Mouse (Mus musculus) liver, embryonic 16.5 days (tissue): ENCODE results near the gene Arhgef19. TPM values are rescaled to one million over a fixed set of nuclear protein-coding genes. Genes with fewer than 3 reads are reported as not detected.

ENCODE experiments used
- ATAC-seq: fragments of 200-750 bp; cut with Nextera tagmentation; 2 replicates; pipeline ENCODE4 v1.8.0; 2017; ENCODE audit warnings: low read depth, mild to moderate bottlenecking, moderate number of reproducible peaks, moderate library complexity
- H3K27ac ChIP-seq: fragments of 300-500 bp; sonication (generic); 2 replicates; pipeline ENCODE4 v1.5.1; 2014; ENCODE audit warnings: mild to moderate bottlenecking, low read length
- H3K27me3 ChIP-seq: fragments of 300-500 bp; sonication (generic); 2 replicates; pipeline ENCODE4 v1.6.1; 2014; ENCODE audit warnings: low read depth, low read length, mixed read lengths; ENCODE audit not compliant: control insufficient read depth, insufficient read depth
- H3K36me3 ChIP-seq: fragments of 300-500 bp; sonication (generic); 2 replicates; pipeline ENCODE4 v1.6.1; 2014; ENCODE audit warnings: mild to moderate bottlenecking; ENCODE audit not compliant: control insufficient read depth, insufficient read depth
- H3K4me1 ChIP-seq: fragments of 300-500 bp; sonication (generic); 2 replicates; pipeline ENCODE4 v1.6.1; 2014; ENCODE audit warnings: low read depth, low read length, mixed read lengths; ENCODE audit not compliant: control insufficient read depth
- H3K4me2 ChIP-seq: fragments of 300-500 bp; sonication (generic); 2 replicates; pipeline ENCODE4 v1.6.1; 2014; ENCODE audit warnings: low read depth, low read length, mixed read lengths
- H3K4me3 ChIP-seq: fragments of 300-500 bp; sonication (generic); 2 replicates; pipeline ENCODE4 v1.5.1; 2014; ENCODE audit warnings: low read depth, mild to moderate bottlenecking, low read length
- H3K9ac ChIP-seq: fragments of 300-500 bp; sonication (generic); 2 replicates; pipeline ENCODE4 v1.6.1; 2014; ENCODE audit warnings: low read depth, low read length
- H3K9me3 ChIP-seq: fragments of 300-500 bp; sonication (generic); replicated peaks from 2 replicates; pipeline ENCODE4 v1.6.1; 2016; ENCODE audit warnings: low read length; ENCODE audit not compliant: control insufficient read depth
- WGBS: fragments of 180-500 bp; shearing (Covaris S2); extraction: QIAGEN DNeasy Blood & Tissue Kit; methylation state at CpG from one replicate; pipeline ENCODE4 v1.1.7; 2014; ENCODE audit not compliant: insufficient replicate concordance; 5-methylcytosine and 5-hydroxymethylcytosine counted together
- polyA plus RNA-seq: library from polyadenylated mRNA; unstranded; fragments of >200 nt; fragmentation: Nextera tagmentation; extraction: Ambion mirVana; gene quantifications from 2 replicates; pipeline ENCODE4 v1.2.1, GENCODE M21; 2015

Arhgef19 gene
- polyA plus RNA-seq, 1 experiment from 2014 or later: 1.3 TPM

DNA sequence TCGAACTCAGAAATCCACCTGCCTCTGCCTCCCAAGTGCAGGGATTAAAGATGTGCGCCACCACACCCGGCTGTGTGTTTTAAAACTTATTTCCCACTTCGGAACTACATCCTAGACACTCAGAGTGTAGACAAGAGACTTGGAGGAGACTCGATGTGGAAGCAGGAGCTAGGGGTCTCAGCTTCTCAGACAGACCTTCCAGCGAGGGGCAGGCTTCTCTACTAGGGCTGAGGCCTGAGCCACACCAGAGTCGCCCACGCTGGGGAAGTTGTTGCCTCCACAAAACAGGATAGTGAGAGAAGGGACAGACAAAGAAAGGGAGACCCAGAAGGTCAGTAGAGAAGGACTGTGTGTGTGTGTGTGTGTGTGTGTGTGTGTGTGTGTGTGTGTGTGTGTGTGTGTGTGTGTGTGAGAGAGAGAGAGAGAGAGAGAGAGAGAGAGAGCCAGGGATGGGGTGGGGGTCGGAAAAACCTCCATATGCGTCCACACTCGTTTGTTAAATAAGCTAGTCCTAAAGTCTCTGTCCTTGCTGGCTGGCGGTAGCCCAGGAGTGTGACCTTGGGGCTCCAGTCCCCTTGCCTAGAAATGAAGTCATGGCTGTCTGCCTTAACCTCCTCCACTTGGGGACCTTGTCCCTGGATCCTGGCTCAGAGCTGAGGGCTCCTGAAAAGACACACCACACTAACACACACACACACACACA is 44.0 kb downstream of the Arhgef19 start:
- no peak overlapping the region for H3K4me3 ChIP-seq
- no peak overlapping the region for H3K4me2 ChIP-seq
- no peaks in the 10 kb centered on the region for H3K36me3 ChIP-seq
- peaks cover 20% of the 10 kb centered on the region for H3K27me3 ChIP-seq
- H3K9ac ChIP-seq: no peak overlapping the region
- H3K27ac ChIP-seq: no peak overlapping the region
- H3K4me1 ChIP-seq: peaks cover 19% of the 10 kb centered on the region
- H3K9me3 ChIP-seq: no peaks in the 10 kb centered on the region
- 44% methylated on average over 12 of the region's 12 CpGs for WGBS
- ATAC-seq: no peak

DNA sequence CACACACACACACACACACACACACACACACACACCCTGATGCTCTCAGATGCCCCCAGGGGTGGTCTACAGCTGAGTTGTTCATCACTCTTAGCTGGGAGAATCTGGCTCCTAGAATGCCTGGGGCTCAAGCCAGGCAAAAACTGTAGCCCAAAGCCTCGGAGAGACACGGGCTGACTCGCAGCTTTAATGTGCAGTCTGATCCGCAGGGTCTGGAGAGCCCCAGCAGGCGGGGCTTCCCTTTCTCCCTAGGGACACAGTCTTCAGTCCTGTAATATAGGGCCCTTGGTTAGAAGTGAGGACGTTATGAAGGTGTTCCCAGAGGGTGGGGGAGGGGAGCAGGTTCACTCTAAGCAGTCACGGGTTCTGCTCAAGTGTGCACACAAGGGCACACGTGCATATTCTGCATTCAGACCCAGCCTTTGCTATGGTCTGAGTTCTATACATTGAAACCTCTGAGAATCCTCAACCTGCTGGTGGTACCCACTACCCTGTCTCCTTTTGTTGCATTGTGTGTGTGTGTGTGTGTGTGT is 44.6 kb downstream of the Arhgef19 start:
- H3K27ac ChIP-seq: no peak overlapping the region
- no peak for ATAC-seq
- H3K9me3 ChIP-seq: no peaks in the 10 kb centered on the region
- WGBS: 40% methylated on average over 8 of the region's 8 CpGs
- no peak overlapping the region for H3K9ac ChIP-seq
- H3K4me3 ChIP-seq: no peak overlapping the region
- peaks cover 18% of the 10 kb centered on the region for H3K4me1 ChIP-seq
- H3K36me3 ChIP-seq: no peaks in the 10 kb centered on the region
- no peak overlapping the region for H3K4me2 ChIP-seq
- peaks cover 23% of the 10 kb centered on the region for H3K27me3 ChIP-seq

DNA sequence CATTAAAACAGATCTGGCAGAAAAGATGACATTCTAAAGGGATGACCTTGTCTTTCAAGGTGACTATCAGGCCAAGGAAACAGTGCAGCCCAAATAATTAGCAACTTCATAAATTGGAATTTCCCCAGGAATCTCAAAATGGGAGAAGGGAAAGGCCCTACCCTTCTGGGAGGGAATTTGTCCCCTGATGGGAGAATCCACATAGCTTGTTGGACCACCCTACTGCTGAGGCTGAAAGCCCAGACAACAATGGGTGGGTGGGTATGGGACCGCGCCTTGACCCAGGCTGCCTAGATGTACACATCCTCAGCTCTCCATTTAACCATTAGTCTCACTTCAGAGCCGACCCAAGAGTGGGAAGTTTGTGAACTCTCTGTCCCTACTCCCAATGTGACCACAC is 45.2 kb downstream of the Arhgef19 start:
- no peak overlapping the region for H3K4me3 ChIP-seq
- H3K9me3 ChIP-seq: no peaks in the 10 kb centered on the region
- no peak overlapping the region for H3K4me2 ChIP-seq
- ATAC-seq: no peak
- H3K4me1 ChIP-seq: peaks cover 18% of the 10 kb centered on the region
- no peaks in the 10 kb centered on the region for H3K36me3 ChIP-seq
- 62% methylated on average over 3 of the region's 3 CpGs for WGBS
- no peak overlapping the region for H3K27ac ChIP-seq
- H3K9ac ChIP-seq: no peak overlapping the region
- H3K27me3 ChIP-seq: peaks cover 27% of the 10 kb centered on the region

DNA sequence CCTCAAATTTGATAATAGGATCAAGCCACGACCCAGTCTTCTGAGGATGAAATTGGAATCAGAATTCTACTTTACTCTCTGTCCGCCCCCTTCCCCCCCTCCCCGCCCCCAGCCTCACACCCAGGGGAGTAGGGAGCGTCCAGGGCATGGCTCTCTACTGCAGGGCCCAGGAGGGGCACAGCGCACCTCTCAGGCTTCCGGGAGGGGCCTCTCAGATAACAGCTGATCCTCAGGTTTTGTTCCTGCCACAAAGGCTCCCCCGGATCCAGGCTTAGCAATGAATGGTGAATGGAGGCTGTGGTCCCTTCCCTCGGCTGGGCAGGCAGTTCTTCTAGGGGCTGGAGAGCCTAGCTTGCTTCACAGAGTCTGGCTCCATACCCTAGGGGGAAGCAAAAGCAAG is 45.8 kb downstream of the Arhgef19 start:
- WGBS: 26% methylated on average over 8 of the region's 8 CpGs
- Histone ChIP-seq H3K4me3 (no peak overlapping the region), H3K4me1 (peaks cover 18% of the 10 kb centered on the region), H3K27me3 (peaks cover 30% of the 10 kb centered on the region), H3K9me3 (no peaks in the 10 kb centered on the region), H3K4me2 (no peak overlapping the region), H3K36me3 (no peaks in the 10 kb centered on the region), H3K9ac (no peak overlapping the region), H3K27ac (no peak overlapping the region)
- no peak for ATAC-seq

DNA sequence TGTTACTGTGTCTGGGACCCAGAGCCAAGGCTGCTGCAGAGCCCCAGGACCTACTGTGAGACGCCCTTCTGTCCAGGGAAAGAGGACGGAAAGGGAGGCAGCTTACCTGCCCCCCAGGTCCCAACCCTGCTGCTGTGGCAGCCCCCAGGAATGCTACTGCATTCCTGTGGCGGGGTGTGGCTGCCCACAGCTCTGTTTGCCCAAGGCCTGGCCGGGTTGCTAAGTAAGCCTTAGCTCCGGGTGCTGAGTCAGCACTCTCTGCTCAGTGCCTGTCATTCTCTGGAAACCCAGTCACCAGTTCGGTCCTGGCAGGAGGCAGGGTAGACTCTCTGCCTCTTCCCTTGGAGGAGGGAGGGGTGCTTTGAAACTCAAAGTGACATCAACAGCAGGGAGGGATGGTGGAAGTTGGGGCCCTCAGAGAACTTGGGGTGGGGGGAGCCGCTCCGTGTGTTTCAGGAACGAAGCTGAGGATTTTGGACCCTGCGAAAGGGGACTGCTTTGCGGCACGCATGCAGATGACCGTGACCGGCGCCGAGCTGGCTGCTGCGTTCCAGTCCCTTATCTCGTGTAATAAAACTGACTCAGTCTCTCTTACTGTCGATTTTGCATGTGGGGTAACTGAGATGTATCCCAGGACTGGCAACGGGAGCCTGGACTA is 47.7 kb downstream of the Arhgef19 start:
- no peak overlapping the region for H3K9ac ChIP-seq
- H3K27ac ChIP-seq: no peak overlapping the region

DNA sequence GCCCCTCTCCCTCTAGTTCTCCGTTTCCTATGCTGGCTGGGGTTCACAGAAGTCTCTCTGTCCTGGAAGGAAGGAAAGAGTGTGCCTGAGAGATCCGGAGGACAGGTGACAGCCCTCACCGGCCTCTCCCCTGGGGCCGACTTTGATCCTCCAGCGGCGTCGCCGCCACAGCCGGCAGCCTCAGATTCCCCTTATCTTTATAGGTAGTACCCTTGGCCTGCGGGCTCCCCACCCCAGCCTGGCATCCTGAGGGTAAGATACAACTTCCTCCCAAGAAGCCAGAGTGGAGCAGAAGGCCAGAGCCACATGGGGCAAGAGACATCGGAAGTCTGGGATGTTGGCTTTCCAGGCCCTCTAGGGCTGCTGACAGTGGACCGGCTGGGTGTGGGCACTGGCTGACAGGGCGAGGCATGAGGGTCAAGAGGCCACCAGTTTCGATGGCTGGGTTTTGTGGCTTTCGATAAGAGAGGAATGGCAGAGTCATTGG is 48.3 kb downstream of the Arhgef19 start:
- Histone ChIP-seq H3K9me3 (no peaks in the 10 kb centered on the region), H3K27me3 (peaks cover 48% of the 10 kb centered on the region), H3K4me1 (peaks cover 12% of the 10 kb centered on the region), H3K4me2 (peak overlapping the region; percentile 3), H3K36me3 (no peaks in the 10 kb centered on the region), H3K27ac (no peak overlapping the region), H3K4me3 (no peak overlapping the region), H3K9ac (no peak overlapping the region)
- WGBS: 4% methylated on average over 15 of the region's 15 CpGs
- ATAC-seq: peak; percentile 28; the same call in 1 of the 2 replicates

More for the DNA sequence above, 47.7 kb downstream of the Arhgef19 start:
- no peaks in the 10 kb centered on the region for H3K36me3 ChIP-seq
- no peaks in the 10 kb centered on the region for H3K9me3 ChIP-seq
- 10% methylated on average over 20 of the region's 20 CpGs for WGBS
- peak overlapping the region; percentile 3 for H3K4me2 ChIP-seq
- no peak for ATAC-seq
- no peak overlapping the region for H3K4me3 ChIP-seq
- H3K4me1 ChIP-seq: peaks cover 13% of the 10 kb centered on the region
- peaks cover 43% of the 10 kb centered on the region for H3K27me3 ChIP-seq

DNA sequence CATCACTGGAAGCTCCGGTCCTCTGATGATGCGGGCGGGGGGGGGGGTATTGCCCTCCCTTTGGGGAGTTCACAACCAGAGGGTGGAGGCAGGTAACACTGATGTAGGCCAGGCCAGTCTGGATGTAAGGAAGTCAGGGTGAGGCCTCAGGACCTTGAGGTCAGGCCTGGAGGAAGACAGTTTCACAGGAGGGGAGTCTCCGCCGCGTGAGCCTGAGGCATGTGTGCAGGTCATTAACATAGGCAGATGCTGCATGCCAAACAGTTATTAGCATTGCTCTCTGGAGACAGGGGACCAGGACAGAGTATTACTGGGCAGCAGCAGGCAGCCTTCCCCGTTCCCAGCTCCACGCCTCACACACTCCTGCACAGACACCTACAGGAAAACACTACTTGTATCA is 48.9 kb downstream of the Arhgef19 start:
- ATAC-seq: no peak
- no peaks in the 10 kb centered on the region for H3K9me3 ChIP-seq
- peaks cover 12% of the 10 kb centered on the region for H3K4me1 ChIP-seq
- no peak overlapping the region for H3K4me3 ChIP-seq
- H3K9ac ChIP-seq: no peak overlapping the region
- no peaks in the 10 kb centered on the region for H3K36me3 ChIP-seq
- 47% methylated on average over 8 of the region's 8 CpGs for WGBS
- peaks cover 52% of the 10 kb centered on the region for H3K27me3 ChIP-seq
- no peak overlapping the region for H3K27ac ChIP-seq
- no peak overlapping the region for H3K4me2 ChIP-seq

DNA sequence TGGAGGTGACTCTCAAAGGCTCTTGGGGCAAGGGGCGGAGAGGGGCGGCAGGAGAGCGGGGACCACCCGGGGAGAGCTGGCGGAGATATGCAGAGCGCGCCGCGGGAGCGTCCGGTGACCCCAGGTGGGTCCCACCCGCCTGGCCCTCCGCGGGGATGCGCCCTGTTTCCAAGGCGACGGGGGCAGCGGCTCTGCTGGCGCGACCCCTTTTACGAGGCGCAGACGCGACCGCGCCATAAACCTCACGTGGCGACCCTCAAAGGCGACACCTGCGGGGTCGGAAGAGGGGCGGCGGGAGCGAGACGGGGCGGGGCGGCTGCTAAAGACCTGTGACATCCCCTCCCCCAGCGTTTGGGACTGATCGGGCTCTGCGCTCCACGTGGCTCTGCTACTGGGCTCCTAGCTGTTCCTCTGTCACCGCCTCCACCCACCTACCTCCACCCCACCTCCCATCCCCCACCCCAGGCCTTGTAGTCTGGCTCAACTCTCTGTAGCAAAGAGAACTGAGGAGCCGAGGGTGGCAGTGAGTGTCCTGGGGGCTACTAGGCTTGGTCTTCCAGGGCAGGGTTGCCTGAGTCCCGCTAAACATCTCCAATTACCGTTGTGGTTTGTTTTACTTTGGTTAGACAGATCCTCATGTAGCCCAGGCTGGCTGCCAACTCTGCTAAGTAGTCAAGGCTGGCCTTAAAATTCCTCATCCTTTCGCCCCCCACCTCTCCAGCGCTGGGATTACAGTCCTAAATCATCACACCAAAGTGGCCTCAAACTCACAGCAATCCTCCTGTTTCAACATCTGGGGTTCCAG is 52.5 kb downstream of the Arhgef19 start:
- Histone ChIP-seq H3K27me3 (peaks cover 61% of the 10 kb centered on the region), H3K4me3 (peak overlapping the region; percentile 12; the same call in 1 of the 2 replicates), H3K4me2 (peak overlapping the region; percentile 47), H3K9me3 (no peaks in the 10 kb centered on the region), H3K36me3 (no peaks in the 10 kb centered on the region), H3K9ac (no peak overlapping the region), H3K27ac (no peak overlapping the region), H3K4me1 (peaks cover 11% of the 10 kb centered on the region)
- ATAC-seq: no peak
- 2% methylated on average over 42 of the region's 47 CpGs for WGBS
